Mouse (Mus musculus) G1E-ER4 (cell line): ENCODE measurements around the gene Ptchd1. TPM values are rescaled to one million over a fixed set of nuclear protein-coding genes. Genes with fewer than 3 reads are reported as not detected.

ENCODE experiments used
- GATA1 ChIP-seq: IDR thresholded peaks from one replicate; pipeline ENCODE4 v1.8.0; 2012; ENCODE audit warnings: low read length, inconsistent platforms
- polyA plus RNA-seq: library from polyadenylated mRNA; stranded (reverse); fragments of >175 nt; gene quantifications from 2 replicates; pipeline ENCODE4 v1.2.3, GENCODE M21; 2012

Ptchd1 gene
- not detected in 2 replicates for polyA plus RNA-seq

GRCm38 (mm10) chrX:155623701-155624281 is at the start of gene Ptchd1:
Gene Ptchd1, minus strand, starts transcription at chrX:155623814.
- TF ChIP-seq GATA1, result no peak

GRCm38 (mm10) chrX:155657971-155658370 is 34.4 kb upstream of the Ptchd1 start:
- TF ChIP-seq GATA1, result no peak

- TF ChIP-seq GATA1, result no peak
Measured at GRCm38 (mm10) chrX:155645975-155646374, 22.4 kb upstream of the Ptchd1 start.

- no peak for TF ChIP-seq GATA1
Measured at GRCm38 (mm10) chrX:155643975-155644374, 20.4 kb upstream of the Ptchd1 start.

- no peak for TF ChIP-seq GATA1
Measured at GRCm38 (mm10) chrX:155625671-155626196, 2.1 kb upstream of the Ptchd1 start.

- TF ChIP-seq GATA1, result no peak
Measured at GRCm38 (mm10) chrX:155624895-155625294, 1.3 kb upstream of the Ptchd1 start.

- TF ChIP-seq GATA1, result no peak
Measured at GRCm38 (mm10) chrX:155624341-155624841, 777 bp upstream of the Ptchd1 start, which contains the start of gene Gm15155. Gene Gm15155, plus strand, starts transcription at chrX:155624741.

GRCm38 (mm10) chrX:155622961-155623599 is 534 bp downstream of the Ptchd1 start:
- no peak for TF ChIP-seq GATA1

GRCm38 (mm10) chrX:155622527-155622926 is 1.1 kb downstream of the Ptchd1 start:
- no peak for TF ChIP-seq GATA1

GRCm38 (mm10) chrX:155601196-155601595 is 22.4 kb downstream of the Ptchd1 start:
- TF ChIP-seq GATA1, result no peak

GRCm38 (mm10) chrX:155596390-155596789 is 27.2 kb downstream of the Ptchd1 start:
- TF ChIP-seq GATA1, result no peak

GRCm38 (mm10) chrX:155594685-155595084 is 28.9 kb downstream of the Ptchd1 start:
- TF ChIP-seq GATA1, result no peak

- no peak for TF ChIP-seq GATA1
Measured at GRCm38 (mm10) chrX:155592467-155592866, 31.1 kb downstream of the Ptchd1 start.

- TF ChIP-seq GATA1, result no peak
Measured at GRCm38 (mm10) chrX:155591490-155591889, 32.1 kb downstream of the Ptchd1 start.

GRCm38 (mm10) chrX:155584586-155584985 is 39.0 kb downstream of the Ptchd1 start:
- TF ChIP-seq GATA1, result no peak

GRCm38 (mm10) chrX:155579791-155580190 is 43.8 kb downstream of the Ptchd1 start:
- TF ChIP-seq GATA1, result no peak

GRCm38 (mm10) chrX:155572396-155572795 is 51.2 kb downstream of the Ptchd1 start:
- TF ChIP-seq GATA1, result no peak
